Mouse (Mus musculus) layer of hippocampus, adult 9-11 months (tissue): Measurements from ENCODE around the gene E130308A19Rik.
"Not testable (repeated sequence)": the region's sequence is repeated elsewhere in the genome, so short reads cannot be mapped to it uniquely, and the experiment has no call there.

Experiments
- DNase-seq: peaks from one replicate; pipeline ENCODE4 v3.0.0; 2022

E130308A19Rik gene

DNA sequence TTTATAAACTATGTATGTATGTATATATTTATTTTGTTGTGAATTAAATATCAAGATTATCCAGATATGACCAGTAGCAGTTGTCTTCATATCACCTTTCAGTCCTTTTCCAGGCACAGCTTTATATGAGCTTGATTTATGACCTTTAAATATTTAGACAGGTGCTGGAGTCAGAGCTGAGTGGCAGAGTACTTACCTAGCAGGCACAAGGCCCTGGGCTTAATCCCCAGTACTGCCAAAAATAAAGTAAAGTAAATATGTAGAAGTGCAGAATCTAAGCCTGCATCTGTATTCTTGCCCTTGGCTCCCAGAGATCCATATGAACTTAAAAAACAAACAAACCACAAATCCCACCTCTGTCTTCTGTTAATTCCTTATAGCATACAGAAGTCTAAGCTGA lies 163.0 kb downstream of the E130308A19Rik start:
- no peak for DNase-seq

DNA sequence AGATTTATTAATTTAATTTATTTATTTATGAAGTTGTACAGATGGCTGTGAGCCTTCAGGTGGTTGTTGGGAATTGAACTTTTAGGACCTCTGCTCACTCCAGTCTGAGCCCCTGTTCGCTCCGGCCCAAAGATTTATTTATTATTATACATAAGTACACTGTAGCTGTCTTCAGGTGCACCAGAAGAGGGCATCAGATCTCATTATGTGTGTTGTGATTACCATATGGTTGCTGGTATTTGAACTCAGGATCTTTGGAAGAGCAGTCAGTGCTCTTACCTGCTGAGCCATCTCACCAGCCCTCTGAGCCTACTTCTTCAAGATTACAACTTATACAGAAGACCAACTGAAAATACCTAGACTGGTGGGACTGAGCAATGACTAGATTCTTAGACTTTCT lies 167.6 kb downstream of the E130308A19Rik start:
- not testable (repeated sequence) for DNase-seq

DNA sequence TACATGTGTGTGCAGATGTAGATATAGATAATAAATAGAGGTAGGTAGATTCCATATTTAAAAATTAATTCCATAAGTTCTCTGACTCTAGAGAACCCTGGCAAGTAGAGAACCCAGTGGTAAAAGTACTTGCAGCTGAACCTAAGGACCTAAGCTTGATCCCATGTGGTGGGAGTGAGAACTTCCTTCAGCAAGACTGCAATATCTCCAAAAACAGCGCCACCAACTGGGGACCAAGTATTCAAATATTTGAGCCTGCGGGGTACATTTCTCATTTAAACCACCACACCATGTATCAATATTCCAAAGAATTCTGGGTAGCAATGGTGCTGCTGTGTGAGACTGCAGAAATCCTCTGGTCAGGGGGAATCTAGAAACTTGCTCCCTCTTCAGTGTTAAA lies 168.1 kb downstream of the E130308A19Rik start:
- DNase-seq = no peak

DNA sequence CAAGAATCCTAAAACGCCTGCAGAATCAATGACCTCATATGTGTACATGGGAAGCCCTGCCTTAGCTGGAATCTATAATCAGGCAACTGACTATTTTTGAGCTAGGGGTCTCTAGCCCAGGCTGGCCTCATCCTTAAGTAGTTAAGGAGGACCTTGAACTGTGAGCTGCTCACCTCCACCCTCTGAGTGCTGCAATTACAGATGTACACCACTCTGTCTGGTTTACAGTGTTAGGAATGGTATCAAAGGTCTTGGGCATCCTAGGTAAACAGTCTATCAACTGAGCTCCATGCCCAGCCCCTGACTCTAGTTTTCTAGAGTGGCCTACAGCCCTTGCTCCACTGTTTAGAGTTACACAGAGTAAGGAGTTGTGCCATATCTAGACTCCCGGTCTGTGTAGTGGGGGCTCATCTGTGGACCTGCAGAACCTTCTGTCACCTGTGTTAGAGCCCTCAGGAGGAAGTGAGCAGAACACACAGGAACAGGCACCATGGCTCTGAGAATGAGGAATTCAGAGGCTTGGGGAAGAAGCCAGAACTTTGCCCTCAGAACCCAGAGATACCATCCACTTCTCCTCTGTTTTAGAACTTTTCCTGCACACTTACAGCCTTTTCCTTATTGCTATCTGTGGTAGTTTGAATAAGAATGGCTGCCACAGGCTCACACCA lies 169.9 kb downstream of the E130308A19Rik start:
- DNase-seq = no peak

DNA sequence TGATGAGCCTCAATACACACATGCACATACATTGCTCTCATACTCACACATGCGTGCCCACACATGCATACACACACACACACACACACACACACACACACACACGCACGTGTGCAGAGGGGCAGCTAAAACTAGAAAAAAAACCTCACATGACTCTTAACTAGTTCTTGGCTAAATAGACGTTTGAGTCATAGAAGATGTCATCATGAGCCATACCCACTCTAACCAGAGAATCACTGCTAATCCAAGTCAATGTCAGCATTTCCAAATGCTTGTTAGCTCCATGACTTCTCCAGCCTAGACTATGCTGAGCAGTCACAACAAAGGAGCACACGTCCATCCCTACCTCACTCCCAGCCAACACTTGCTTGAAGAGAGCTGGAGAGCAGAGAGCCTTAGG lies 174.2 kb downstream of the E130308A19Rik start:
- no peak for DNase-seq

DNA sequence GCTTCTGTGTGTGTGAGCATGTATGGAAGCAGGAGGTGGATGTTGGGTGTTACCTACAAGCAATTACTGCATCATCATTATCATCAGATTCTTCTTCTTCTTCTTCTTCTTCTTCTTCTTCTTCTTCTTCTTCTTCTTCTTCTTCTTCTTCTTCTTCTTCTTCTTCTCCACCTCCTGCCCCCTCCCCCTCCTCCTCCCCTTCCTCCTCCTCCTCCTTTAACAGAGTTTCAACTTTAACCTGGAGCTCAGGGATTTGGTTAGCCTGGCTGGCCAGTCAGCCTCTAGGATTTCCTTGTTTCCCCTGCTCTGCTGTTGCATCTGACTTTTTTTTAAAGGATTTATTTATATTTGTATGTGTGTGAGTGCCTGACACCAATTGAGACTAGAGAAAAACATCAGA lies 175.5 kb downstream of the E130308A19Rik start, which contains the start of gene Inip:
Inip (minus strand) TSS at position 101 of the 400 bp plus-strand sequence.
- DNase-seq = no peak

DNA sequence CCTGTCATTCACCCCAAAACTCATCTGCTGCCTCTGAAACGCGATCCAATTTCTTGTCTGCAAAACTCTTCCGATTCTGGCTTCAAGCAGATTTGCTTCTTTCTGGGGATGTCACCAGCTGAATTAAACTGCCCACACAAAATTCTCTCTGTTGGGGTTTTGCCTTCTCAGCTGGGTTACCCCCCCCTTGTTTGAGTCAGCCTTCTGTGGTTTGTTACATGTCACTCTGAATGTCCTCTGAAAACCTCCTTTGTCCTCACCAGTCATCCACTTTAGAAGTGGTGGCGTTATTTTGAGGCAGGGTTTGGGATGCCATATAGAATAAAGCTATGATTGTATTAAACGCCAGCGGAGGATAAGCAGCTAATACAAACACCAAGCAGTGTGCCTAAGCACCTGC lies 176.1 kb downstream of the E130308A19Rik start:
- peak; percentile 75 for DNase-seq

DNA sequence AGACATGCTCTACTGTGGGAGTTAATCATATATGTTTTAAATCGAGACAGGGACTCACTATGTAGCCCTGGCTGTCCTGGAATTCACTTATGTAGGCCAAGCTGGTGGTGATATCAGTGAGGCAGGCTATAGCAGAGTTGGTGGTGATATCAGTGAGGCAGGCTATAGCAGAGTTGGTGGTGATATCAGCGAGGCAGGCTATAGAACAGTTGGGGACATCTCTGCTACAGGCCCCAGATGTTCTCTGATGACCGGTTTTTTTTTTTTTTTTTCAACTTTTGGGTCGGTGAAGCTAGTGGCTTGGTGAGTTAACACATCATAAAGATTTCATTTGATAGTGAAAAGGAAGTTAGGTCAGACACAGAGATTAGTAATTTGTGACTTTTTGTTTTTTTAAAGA lies 176.8 kb downstream of the E130308A19Rik start:
- no peak for DNase-seq

DNA sequence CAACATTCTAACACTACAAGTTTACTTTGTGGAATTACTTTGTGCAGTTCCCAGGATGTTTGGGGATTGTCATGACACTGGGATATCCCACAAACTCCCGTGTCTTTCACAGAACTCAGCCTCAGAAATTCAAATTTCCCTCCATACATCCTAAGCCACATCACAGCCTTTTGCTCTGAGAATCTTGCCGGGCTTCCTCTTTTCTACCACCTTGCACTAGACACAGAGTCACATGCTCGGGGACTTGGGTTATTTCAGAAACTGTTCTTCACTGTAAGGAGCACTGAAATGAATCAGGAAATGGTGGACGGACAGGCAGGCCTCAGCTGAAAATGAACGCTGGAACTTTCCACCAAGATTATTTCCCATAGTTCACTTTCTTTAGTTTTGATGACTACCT lies 177.3 kb downstream of the E130308A19Rik start:
- DNase-seq = no peak

DNA sequence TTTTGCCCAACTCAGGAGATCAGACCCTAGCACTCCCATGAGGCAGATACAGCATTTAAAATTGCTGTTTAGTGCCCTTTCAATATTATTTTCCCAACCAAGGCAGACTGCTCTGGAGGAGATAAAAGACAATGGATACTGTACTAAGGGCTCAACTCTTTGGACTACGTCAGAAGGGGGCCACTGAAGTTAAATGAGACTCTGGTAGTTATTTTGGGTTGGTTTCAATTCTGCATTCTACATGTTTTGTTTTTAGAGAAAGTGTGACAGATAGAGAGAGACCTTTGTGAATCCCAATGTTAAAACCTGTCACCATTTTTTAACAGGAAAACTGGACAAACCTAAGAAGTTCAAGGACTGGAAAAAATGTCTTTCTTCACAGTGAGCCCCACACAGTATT lies 178.7 kb downstream of the E130308A19Rik start:
- DNase-seq = no peak

DNA sequence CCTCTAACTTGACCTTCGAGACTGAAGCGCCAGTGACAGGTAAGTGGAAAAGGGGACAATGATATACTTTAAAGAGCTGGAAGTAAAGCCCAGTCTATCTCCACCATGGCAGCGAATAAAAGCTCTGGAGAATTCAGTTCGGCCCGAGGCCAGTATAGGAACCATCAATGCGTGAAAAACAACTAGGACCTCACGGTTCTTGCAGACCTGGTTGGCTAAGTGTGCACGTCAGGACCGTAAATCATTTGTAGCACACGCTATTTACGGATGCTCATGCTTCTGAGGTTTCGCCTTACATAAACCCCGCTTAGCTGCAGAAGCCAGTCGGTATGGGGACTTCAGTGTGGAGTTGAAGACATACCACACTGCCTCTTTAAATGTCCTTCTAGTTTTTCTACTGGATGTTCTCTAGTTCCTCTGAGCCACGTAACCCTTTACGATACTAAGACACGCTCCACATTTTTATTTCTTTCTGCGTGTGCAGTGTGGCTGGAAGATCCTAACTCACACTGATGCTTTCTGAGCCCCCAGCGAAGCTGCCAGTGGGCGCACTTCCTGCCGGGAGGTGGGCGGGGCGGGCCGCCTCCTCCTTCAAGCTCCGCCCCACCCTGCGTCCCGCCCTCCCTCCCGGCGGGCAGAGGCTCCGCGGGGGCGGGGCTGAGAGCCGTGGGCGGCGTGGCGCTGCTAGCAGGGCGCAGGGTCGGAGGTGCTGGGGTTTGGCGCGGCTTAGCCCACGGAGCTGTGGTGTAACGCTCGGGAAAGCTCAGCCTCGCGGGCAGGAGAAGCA lies 179.4 kb downstream of the E130308A19Rik start, which contains the start of gene Snx30:
Snx30 (plus strand) TSS at position 660 of the 787 bp plus-strand sequence.
- peak; percentile 93 for DNase-seq

DNA sequence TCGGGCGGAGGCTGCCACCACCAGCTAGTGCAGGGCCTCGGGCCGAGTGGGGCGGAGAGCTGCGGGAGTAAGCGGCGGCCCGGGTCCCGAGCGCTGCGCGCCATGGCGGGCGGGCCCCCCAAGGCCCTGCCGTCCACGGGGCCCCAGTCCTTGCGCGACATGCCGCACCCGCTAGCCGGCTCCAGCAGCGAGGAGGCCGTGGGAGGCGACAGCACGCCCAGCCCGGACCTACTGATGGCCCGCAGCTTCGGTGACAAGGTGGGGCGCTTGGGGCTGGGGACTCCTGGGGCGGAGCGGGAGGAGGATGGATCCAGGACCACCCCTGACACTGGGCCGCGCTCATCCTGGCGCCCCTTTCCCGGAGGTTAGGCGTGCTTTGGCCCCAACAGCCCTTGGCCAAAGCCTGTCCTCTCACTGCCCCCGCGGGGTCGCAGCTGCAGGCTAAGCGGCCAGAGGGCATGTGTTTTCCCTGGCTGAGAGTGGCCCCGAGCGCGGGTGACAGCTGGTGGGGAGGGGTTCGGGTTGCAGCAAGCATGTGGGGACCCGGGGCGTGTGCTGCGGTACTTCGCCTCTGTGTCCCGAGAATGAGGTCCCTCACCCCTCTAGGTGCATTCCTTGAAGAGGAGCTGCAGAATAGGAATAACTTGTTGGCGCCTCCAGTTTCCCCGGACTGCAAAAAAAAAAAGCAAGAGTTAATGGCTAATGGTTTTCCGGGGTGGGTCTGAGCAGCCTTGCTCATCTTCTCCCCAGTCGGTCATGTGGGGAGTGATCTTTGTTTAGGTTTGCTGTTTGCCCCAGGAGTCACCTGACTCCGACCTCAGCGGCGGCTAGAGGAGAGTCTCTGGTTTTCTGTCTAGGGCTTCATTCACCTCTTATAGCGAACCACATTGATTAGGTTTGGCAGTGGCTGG lies 180.2 kb downstream of the E130308A19Rik start:
- no peak for DNase-seq

DNA sequence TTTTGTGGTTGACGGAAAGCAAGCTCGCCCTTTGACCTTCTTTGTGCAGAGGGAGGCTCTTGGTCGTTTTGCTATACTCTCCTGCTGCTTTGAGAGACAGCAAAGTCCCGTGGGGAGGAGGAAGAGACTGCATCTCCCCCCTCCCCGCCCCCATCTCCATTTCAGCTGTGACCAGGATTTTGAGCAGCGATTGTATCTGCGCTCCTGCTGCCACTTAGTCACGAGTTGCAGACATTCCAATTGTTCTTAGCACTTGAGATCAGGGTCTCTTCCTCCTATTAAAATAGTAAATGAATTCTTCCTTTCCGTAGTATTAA lies 180.8 kb downstream of the E130308A19Rik start:
- DNase-seq = no peak

DNA sequence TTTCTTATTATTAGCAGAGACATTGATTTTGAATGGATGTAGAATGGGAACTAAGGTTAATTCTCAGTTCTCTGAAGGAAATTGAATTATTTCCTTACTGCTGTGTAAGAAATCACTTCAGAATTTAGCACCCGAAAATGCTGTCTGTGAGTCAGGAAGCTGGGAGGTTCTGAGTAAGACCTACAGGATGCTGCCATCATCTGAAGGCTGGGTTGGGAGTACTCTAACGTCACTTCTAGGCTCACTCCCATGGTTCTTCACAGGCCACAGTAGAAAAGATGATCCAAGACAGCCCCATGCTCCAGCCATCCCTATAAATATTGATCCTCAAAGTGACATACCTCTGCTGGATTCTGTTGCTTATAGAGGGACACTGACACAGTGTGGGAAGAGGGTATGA lies 181.5 kb downstream of the E130308A19Rik start:
- DNase-seq = no peak

DNA sequence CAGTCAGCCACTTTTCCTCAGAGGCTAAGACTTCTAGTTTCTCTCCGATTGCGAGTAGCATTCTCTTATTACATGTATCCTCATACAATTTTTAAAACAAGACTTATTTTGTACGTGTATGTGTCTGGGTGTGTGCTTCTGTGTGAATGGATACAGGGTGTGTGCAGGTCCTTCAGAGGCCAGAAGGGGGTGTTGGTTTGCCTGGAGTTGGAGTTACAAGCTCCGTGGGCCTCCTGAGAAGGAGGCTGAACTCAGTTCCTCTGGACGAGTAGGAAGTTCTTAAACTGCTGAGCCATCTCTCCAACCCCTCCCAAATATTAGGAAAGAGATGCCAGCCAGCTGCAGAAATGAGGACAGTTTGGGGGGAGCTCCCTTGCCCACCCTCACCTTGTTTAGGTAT lies 182.4 kb downstream of the E130308A19Rik start:
- no peak for DNase-seq
